Mouse (Mus musculus) testis, adult 2 months (tissue): ENCODE data around the gene Krtap15.

Experiments
- CTCF ChIP-seq: fragments of 200-500 bp; IDR thresholded peaks from 2 replicates; pipeline ENCODE4 v1.5.1; 2012; ENCODE audit warnings: low read depth, mild to moderate bottlenecking, inconsistent platforms, low read length, moderate library complexity; ENCODE audit not compliant: control insufficient read depth, insufficient read depth, insufficient replicate concordance
- POLR2A ChIP-seq: fragments of 200-500 bp; IDR thresholded peaks from 2 replicates; pipeline ENCODE4 v1.6.1; 2012; ENCODE audit warnings: low read depth, mild to moderate bottlenecking, inconsistent platforms, low read length, moderate library complexity; ENCODE audit not compliant: control insufficient read depth

DNA sequence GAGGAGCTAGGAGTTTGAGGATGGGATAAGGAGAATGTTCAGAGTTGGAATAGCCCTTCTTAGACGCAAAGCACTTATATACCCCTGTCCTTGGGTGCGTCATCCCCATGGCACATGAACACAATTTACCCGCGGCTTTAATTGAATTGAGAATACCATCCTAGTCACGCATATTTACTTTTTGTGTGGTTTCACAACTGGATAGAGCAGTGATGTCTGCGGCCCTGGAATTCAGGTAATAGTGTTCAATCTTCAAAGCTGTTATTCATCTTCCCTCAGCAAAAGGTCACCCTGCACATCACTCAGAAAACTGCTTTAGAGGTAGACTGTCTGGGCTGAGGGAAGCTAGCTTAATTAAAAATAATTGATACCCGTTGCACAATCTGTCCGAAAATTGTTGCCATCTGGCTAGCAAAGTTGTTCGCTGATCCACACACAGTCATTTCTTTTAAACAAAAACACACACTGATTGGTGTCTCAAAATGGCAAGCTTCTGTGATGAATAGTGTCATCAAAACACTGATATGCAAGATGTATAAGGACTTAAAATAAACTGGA lies 6.2 kb downstream of the Krtap15 start, which contains the start of gene Krtap14:
- TF ChIP-seq CTCF, result no peak
- no peak for TF ChIP-seq POLR2A
